Mouse (Mus musculus) heart, adult 18-20 months (tissue): ENCODE measurements around the gene Gng13. TPM values are rescaled to one million over a fixed set of nuclear protein-coding genes. Genes with fewer than 3 reads are reported as not detected.
A peak's percentile ranks its signal among the peaks of the same experiment; 100 is the strongest.
"Not testable (repeated sequence)": the region's sequence is repeated elsewhere in the genome, so short reads cannot be mapped to it uniquely, and the experiment has no call there.

Source experiments
- DNase-seq, 2 experiments: peaks; one replicate each; pipeline ENCODE4 v3.0.0; 2021 to 2022; ENCODE audit warnings: mixed read lengths in 1 of 2
- total RNA-seq, 2 experiments: library from RNA; stranded (reverse); gene quantifications; 2 replicates each; pipeline ENCODE4 v1.2.3; 2021

The Gng13 gene
- total RNA-seq, 2 experiments from 2014 or later, result 0.77 TPM; not detected in 1

GRCm38 (mm10) chr17:25732082-25732481 lies 15.1 kb downstream of the Gng13 start:
- peak; percentile 71 to 88 for DNase-seq

GRCm38 (mm10) chr17:25735246-25735645 lies 18.3 kb downstream of the Gng13 start:
- no peak for DNase-seq

GRCm38 (mm10) chr17:25735745-25736144 lies 18.8 kb downstream of the Gng13 start, which contains the start of gene Mslnl:
Gene Mslnl, plus strand, starts transcription at chr17:25736042.
- DNase-seq, result no peak

GRCm38 (mm10) chr17:25738861-25739260 lies 21.9 kb downstream of the Gng13 start:
- no peak for DNase-seq

GRCm38 (mm10) chr17:25741471-25741870 lies 24.5 kb downstream of the Gng13 start:
- not testable (repeated sequence) for DNase-seq

GRCm38 (mm10) chr17:25743831-25744230 lies 26.9 kb downstream of the Gng13 start:
- DNase-seq, result no peak

- DNase-seq, result no peak
Observed at GRCm38 (mm10) chr17:25744311-25744710, 27.3 kb downstream of the Gng13 start.

GRCm38 (mm10) chr17:25748238-25748637 lies 31.3 kb downstream of the Gng13 start:
- DNase-seq, result no peak

GRCm38 (mm10) chr17:25749314-25749713 lies 32.3 kb downstream of the Gng13 start:
- no peak for DNase-seq

GRCm38 (mm10) chr17:25751446-25751845 lies 34.5 kb downstream of the Gng13 start:
- peak; percentile 35 to 50 for DNase-seq

GRCm38 (mm10) chr17:25754241-25754640 lies 37.3 kb downstream of the Gng13 start, which contains the start of gene Msln:
Gene Msln, minus strand, starts transcription at chr17:25754378.
- DNase-seq, result no peak

- no peak for DNase-seq
Observed at GRCm38 (mm10) chr17:25755086-25755485, 38.1 kb downstream of the Gng13 start.

GRCm38 (mm10) chr17:25755627-25756377 lies 38.8 kb downstream of the Gng13 start:
- no peak for DNase-seq

- peak in 1 of 2 experiments; percentile 26 for DNase-seq
Observed at GRCm38 (mm10) chr17:25756378-25757242, 39.6 kb downstream of the Gng13 start.

- no peak for DNase-seq
Observed at GRCm38 (mm10) chr17:25757691-25758090, 40.7 kb downstream of the Gng13 start.

- DNase-seq, result no peak
Observed at GRCm38 (mm10) chr17:25760148-25760547, 43.2 kb downstream of the Gng13 start.

GRCm38 (mm10) chr17:25761561-25761970 lies 44.6 kb downstream of the Gng13 start:
- no peak for DNase-seq

- DNase-seq, result no peak
Observed at GRCm38 (mm10) chr17:25762591-25762990, 45.6 kb downstream of the Gng13 start.

- DNase-seq, result no peak
Observed at GRCm38 (mm10) chr17:25765886-25766285, 48.9 kb downstream of the Gng13 start.
